Mouse (Mus musculus) left cerebral cortex, postnatal 36 days (tissue): ENCODE results near the gene Ash1l. TPM values are rescaled to one million over a fixed set of nuclear protein-coding genes. Genes with fewer than 3 reads are reported as not detected.

Experiments used
- DNase-seq, 2 experiments: peaks; one replicate each; pipeline ENCODE4 v3.0.0; 2021 to 2022; ENCODE audit warnings: low spot score in 2 of 2, mixed read lengths in 1 of 2
- intact Hi-C: fragments of 180-260 bp; cut with DNase I; formaldehyde crosslinking; loops from one replicate; pipeline ENCODE4 v1.15.1; 2025
- total RNA-seq, 2 experiments: library from RNA; stranded (reverse); gene quantifications; 2 replicates each; pipeline ENCODE4 v1.2.3; 2021

The Ash1l gene
- total RNA-seq, 2 experiments from 2014 or later = 81.3 to 95.4 TPM

DNA sequence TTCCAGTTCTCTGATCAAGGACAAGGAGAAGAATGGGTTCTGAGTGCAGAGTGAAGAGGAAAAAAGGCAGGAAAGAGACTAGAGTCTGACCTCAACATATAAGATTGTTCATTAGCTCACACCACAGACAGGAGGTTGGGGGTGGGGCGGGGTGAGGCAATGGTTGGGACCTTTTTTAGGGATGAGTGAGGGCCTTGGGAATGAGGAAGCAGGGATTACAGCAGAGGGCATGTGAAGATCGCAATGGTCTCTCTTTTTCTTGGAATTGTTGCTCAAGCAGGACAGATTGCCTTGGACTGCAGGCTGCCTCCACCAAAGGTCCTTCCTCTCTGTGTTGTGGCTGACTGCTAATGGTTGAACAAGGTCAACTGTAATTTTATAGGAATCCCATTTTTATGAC is 172.9 kb downstream of the Ash1l start:
- intact Hi-C loops = no loop called here
- DNase-seq = no peak

DNA sequence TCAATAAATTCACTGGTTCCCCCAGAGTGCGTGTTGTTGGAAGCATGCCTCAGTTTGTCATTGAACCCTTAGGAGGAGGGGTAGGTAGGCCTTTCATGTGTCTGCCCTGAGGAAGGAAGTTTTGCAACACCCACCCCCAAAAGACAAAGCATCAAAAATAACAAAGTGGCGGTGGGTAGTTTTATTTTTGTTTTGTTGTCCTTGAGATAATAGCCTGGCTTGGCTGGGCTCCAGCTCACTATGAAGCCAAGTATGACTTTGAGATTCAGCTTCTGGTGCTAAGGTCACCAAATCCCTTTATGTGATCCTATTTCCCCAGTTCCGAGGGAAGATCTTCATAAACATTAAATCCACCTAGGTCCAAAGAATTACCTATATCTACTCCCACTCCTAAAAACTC is 173.8 kb downstream of the Ash1l start:
- no peak for DNase-seq
- intact Hi-C loops = no loop called here

DNA sequence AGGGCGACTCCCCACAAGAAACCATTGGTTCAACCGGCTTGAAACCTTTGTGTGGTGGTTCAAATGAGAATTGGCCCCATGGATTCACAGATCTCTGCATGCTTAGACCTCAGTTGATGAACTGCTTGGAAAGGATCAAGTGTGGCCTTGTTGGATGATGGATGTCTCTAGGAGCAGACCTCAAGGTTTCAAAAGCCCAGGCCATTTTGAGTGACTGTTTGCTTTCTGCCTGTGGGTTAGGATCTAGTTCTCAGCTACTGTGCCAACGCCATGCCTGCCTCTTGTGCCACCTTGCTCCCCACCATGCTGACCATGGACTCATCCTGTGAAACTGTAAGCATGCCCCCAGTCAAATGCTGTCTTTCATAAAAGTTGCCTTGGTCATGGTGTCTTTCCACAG is 175.6 kb downstream of the Ash1l start:
- intact Hi-C loops = no loop called here
- no peak for DNase-seq

Other genes with a start within 250 kb of the Ash1l start
- gene Rit1, start 233.8 kb upstream of the Ash1l start, total RNA-seq = 10 to 100 TPM; 47.9 to 51.3 TPM
- gene Syt11, start 175.5 kb upstream of the Ash1l start, total RNA-seq = 100 to 1,000 TPM; 498 to 620 TPM
- gene Gon4l, start 115.4 kb upstream of the Ash1l start, total RNA-seq = 10 to 100 TPM; 42.4 to 47.2 TPM
- 10 to 100 TPM; 19.8 to 23.0 TPM for gene Msto1, start 36.6 kb upstream of the Ash1l start, total RNA-seq
- gene Dap3, start 559 bp downstream of the Ash1l start, total RNA-seq = 100 to 1,000 TPM in 1 of 2 experiments, 10 to 100 TPM in 1; 97.8 to 107 TPM
- 100 to 1,000 TPM; 185 to 202 TPM for gene Rusc1, start 142.7 kb downstream of the Ash1l start, total RNA-seq
- under 1 TPM; 0.15 to 0.43 TPM for gene Gm43738, start 150.5 kb downstream of the Ash1l start, total RNA-seq
- gene Fdps, start 151.3 kb downstream of the Ash1l start, total RNA-seq = 10 to 100 TPM; 79.8 to 94.6 TPM
- not detected for gene Pklr, start 185.5 kb downstream of the Ash1l start, total RNA-seq
- 10 to 100 TPM; 12.9 to 19.1 TPM for gene Hcn3, start 209.6 kb downstream of the Ash1l start, total RNA-seq
- 10 to 100 TPM; 36.8 to 52.2 TPM for gene Clk2, start 214.2 kb downstream of the Ash1l start, total RNA-seq
- gene Scamp3, start 226.9 kb downstream of the Ash1l start, total RNA-seq = 10 to 100 TPM; 64.0 to 67.2 TPM
- 10 to 100 TPM; 59.3 to 60.3 TPM for gene Fam189b, start 232.5 kb downstream of the Ash1l start, total RNA-seq